Mouse (Mus musculus) heart, adult 2 months (tissue): Measurements from ENCODE around the gene Flot2.

Experiments
- CTCF ChIP-seq: fragments of 200-600 bp; IDR thresholded peaks from 2 replicates; pipeline ENCODE4 v1.8.1; 2022; ENCODE audit warnings: antibody characterized with exemption, mild to moderate bottlenecking, moderate library complexity
- EP300 ChIP-seq: fragments of 200-500 bp; IDR thresholded peaks from 2 replicates; pipeline ENCODE4 v1.6.1; 2011; ENCODE audit warnings: low read depth, low read length, control low read depth; ENCODE audit not compliant: insufficient read depth

GRCm38 (mm10) chr11:78040878-78041277 lies 3.1 kb downstream of the Flot2 start:
- peak; percentile 34; the same call in 1 of the 2 replicates for TF ChIP-seq CTCF
- TF ChIP-seq EP300 = no peak
